Mouse (Mus musculus): ENCODE measurements around the gene Sdc1.

Gene Sdc1

GRCm38 (mm10) chr12:8824995-8825703 lies 54.0 kb downstream of the Sdc1 start:
- no peak for DNase-seq (ENCODE audit: low spot score in 2 of 2)

- no peak for DNase-seq (ENCODE audit: low spot score in 2 of 2)
These were observed 56.0 kb downstream of the Sdc1 start for GRCm38 (mm10) chr12:8827014-8827715.

GRCm38 (mm10) chr12:8829032-8829660 lies 58.0 kb downstream of the Sdc1 start:
- no peak for DNase-seq (ENCODE audit: low spot score in 2 of 2)

GRCm38 (mm10) chr12:8829661-8830040 lies 58.5 kb downstream of the Sdc1 start:
- no peak for DNase-seq (ENCODE audit: low spot score in 2 of 2)

GRCm38 (mm10) chr12:8830967-8831635 lies 60.0 kb downstream of the Sdc1 start:
- no peak for DNase-seq (ENCODE audit: low spot score in 2 of 2)

GRCm38 (mm10) chr12:8831710-8832109 lies 60.6 kb downstream of the Sdc1 start:
- DNase-seq (ENCODE audit: low spot score in 2 of 2): no peak

- no peak for DNase-seq (ENCODE audit: low spot score in 2 of 2)
These were observed 69.7 kb downstream of the Sdc1 start for GRCm38 (mm10) chr12:8840782-8841325.

GRCm38 (mm10) chr12:8842725-8843124 lies 71.6 kb downstream of the Sdc1 start:
- DNase-seq (ENCODE audit: low spot score in 2 of 2): no peak

Measured in heart, adult 9 months (tissue).